Mouse (Mus musculus) ovary, postnatal 10 days (tissue): ENCODE measurements around the gene Olfr18.
"Not testable (repeated sequence)": the region's sequence is repeated elsewhere in the genome, so short reads cannot be mapped to it uniquely, and the experiment has no call there.

Source experiments
- DNase-seq: peaks from one replicate; pipeline ENCODE4 v3.0.0; 2022; ENCODE audit warnings: low spot score

Gene Olfr18

DNA sequence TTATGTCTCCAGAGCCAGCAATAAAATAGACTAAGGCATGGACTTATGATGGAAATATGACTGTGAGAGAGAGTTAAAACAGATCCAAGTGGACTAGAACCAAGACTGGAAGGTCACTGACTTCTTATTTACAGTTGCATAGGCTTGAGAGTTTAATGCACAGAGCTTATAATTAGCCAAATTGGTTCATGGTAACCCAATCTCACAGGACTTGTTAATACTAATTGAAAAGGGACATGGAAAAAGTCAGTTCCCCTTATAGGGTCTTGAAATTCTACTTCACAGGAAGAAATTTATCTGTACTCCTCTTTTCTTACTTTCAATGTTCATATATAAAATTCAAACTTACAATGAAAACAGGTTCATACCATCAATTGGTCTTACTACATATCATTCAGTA, at the start of gene Olfr18:
Gene Olfr18 (minus strand): TSS at position 101 of the 400 bp plus-strand sequence.
- no peak for DNase-seq

DNA sequence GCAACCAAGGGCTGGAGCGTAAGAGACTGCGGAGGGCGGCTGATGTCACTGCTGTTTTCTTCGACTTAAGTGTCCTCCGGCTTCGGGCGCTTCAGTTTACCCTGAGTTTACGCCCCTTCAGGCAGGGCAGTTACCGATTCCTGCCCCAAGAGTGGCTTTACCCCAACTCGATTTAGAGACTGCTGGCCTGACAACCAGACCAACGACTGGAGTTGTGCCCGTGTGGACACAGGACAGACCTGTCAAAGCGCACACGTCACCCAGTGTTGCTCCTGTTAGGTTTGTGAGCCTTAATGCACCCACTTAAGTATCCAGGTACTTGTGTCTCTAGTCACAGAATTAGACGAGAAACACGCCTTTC, 49.4 kb upstream of the Olfr18 start:
- no peak for DNase-seq

DNA sequence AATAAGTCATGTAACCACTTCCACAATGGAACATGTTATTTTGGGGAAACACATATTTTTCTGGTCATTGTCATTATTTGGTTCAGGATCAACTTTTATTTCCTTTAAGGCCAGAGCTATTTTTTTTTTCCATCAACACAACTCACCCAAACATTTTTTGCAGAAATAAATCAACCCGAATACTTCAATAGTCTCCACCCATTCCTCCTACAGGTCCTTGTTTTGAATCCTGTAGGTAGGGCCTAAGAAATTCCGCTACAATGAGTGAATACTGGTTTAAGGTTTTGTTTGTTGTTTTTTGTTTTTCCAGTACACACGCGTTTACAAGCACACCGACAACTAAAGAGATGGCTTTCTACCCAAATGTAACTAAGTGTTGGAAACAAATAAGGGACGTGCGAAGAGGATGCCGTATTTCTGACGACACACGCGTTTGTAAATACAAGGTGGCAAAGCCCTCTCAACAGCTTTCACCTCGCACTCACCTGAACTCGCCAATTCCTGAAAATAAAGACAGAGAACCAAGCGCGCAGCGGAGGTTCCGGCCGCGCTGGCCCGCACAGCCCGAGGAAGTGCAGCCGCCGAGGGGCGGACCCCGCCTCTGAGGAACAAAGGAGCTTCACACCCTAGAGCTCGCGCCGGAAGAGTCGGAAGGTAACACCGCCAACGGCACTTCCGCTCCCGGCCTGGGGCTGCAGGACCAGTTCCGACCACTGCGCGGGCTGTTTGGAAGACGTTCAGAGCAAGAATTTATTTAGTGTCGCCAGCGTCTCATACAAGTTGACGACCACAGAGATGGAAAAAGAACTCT, 48.8 kb upstream of the Olfr18 start, which contains the start of gene Zfp560:
Gene Zfp560 (minus strand): TSS at position 646 of the 811 bp plus-strand sequence.
- DNase-seq, result peak; percentile 75

DNA sequence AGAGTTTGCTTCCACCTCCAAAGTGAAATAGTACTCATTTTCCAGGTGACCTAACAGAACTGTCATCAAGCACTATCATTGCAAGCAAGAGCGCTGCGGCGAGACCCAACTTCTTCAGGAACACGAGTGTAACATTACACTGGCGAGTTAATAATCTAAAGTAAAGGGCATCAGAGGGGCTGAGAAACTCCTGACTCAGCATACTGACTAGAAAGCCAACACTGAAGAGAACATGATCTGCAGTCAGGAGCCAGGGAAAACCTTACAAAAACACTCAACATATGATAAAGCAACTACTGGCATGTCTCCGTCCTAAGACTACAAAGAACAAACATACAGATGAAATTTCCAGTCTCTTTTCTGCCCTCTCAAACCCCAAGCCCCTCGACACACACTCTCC, 47.8 kb upstream of the Olfr18 start:
- DNase-seq, result no peak

DNA sequence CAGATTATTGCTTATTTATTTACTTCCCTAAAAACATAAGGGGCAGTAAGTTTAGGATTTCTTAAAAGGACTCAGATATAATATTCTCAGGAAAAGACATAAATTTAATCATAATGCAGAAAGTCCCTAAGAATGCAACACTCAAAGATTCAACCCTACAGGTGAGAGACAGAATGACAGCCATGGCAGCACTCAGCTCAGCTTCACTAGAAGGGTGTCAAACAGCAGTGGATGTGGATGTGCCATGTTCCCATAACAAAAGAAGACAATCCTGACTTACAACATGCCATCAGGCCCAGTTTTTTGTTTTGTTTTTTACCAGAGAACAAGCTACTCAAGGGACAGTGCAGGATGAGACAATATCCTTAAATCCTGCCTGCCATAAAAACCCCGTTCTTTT, 38.8 kb upstream of the Olfr18 start:
- DNase-seq, result no peak

DNA sequence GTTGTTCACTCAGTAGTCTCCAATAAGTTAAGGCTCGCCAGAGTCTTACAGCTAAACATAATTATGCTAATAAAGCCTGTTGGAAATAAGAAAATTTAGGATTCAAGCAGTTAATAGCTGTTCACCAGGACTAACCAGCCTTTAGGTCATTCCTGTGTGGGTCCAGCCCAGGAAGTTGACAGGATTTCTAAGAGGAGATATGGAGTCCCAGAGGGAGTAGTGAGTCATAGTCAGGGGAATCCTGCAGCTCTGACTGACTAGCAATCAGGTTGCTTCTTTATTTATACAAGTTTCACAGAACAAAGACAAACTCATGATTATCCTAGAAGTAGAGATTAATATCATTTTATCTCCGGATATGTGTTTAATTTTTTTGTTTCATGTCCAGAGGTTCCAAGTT, 31.4 kb upstream of the Olfr18 start:
- DNase-seq, result no peak

DNA sequence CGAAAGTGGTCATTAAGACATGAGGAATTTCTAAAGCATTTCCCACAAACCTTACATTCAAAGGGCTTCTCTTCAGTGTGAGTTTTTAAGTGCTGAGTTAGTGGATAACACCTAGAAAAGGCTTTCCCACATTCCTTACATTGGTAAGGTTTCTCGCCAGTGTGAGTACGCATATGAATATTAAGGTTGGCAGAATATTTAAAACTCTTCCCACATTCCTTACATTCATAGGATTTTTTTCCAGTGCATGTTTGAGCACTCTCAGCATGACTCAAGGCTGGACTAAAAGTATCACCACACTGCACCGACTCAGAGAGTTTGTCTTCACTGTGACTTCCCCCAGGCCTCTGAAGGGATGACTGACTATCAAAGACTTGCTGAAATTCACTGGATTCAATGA, 12.6 kb upstream of the Olfr18 start:
- no peak for DNase-seq

DNA sequence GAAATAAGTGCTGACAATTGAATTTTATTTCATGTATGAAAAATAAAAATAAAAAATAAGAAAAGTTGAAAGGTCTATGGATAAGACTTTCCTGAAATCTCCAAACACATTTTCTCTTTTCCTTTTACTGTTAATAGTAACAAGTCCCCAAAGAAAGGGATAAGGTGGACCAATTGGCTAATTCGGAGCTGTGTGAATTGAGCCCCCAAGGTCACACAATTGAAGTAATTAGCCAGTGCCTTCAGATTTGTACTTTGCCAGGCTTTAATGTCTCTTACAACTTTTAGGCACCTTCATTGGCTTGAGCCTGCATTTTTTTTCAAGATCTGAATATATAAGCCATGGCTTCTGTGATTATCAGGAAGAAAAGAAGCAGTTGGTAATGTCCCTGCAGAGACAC, 37.7 kb downstream of the Olfr18 start, which contains the start of gene Olfr873:
Gene Olfr873 (plus strand): TSS at position 301 of the 400 bp plus-strand sequence.
- DNase-seq, result no peak

DNA sequence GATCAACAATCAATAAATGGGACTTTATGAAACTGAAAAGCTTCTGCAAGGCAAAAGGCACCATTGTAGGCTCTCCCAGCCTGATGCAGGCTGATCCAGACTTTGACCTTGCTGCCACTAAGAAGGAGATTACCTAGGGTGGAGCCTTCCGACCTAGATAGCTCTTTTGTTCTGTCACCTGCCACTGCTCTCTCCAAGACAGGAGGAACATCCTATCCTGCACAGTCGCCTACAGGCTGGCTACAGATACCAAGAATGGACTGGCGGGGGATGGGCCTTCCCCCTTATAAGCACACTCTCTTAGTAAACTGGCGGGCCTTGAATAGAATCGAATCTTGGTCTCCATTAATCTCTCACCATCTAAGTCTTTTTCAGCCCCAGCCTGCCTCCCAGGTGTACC, 40.3 kb downstream of the Olfr18 start:
- DNase-seq, result not testable (repeated sequence)

DNA sequence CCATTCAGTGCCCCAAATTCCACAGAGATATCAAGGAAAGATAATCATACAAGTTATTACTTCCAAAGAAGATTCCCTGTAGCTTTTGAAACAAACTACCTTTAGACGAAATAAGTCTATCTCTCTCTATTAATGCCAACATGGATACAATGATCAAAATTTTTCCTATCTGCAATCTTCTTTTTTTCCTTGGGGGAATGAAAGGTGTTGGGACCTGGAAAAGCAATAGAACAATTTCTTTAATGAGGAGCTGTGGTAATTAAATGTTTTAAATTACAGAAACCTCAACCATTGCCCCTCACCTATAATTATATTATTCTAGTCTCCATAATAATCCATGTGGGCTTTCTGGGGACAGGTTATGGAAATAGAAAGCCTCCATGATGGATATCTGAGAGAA, 53.8 kb downstream of the Olfr18 start, which contains the start of gene Olfr39:
Gene Olfr39 (plus strand): TSS at position 301 of the 400 bp plus-strand sequence.
- DNase-seq, result no peak
